Mouse (Mus musculus) intestine, postnatal 0 days (tissue): ENCODE data around the gene C1ql4. TPM values are rescaled to one million over a fixed set of nuclear protein-coding genes. Genes with fewer than 3 reads are reported as not detected.

Experiments used
- ATAC-seq: fragments of 200-750 bp; cut with Nextera tagmentation; 2 replicates; pipeline ENCODE4 v1.8.0; 2017; ENCODE audit warnings: mild to moderate bottlenecking, moderate TSS enrichment, moderate library complexity
- H3K27ac ChIP-seq: fragments of 300-500 bp; sonication (generic); 2 replicates; pipeline ENCODE4 v1.5.1; 2014; ENCODE audit warnings: mild to moderate bottlenecking, low read depth, low read length, moderate library complexity
- H3K27me3 ChIP-seq: fragments of 300-500 bp; sonication (generic); replicated peaks from 2 replicates; pipeline ENCODE4 v1.6.1; 2014; ENCODE audit warnings: low read length, mixed read lengths; ENCODE audit not compliant: control insufficient read depth, insufficient read depth
- H3K36me3 ChIP-seq: fragments of 300-500 bp; sonication (generic); 2 replicates; pipeline ENCODE4 v1.6.1; 2014; ENCODE audit warnings: mild to moderate bottlenecking, moderate library complexity; ENCODE audit not compliant: control insufficient read depth, insufficient read depth
- H3K4me1 ChIP-seq: fragments of 300-500 bp; sonication (generic); replicated peaks from 2 replicates; pipeline ENCODE4 v1.6.1; 2014; ENCODE audit warnings: antibody characterized with exemption, low read length, mixed read lengths; ENCODE audit not compliant: control insufficient read depth, insufficient read depth
- H3K4me2 ChIP-seq: fragments of 300-500 bp; sonication (generic); replicated peaks from 2 replicates; pipeline ENCODE4 v1.6.1; 2014; ENCODE audit warnings: low read depth, mild to moderate bottlenecking, moderate library complexity
- H3K4me3 ChIP-seq: fragments of 300-500 bp; sonication (generic); 2 replicates; pipeline ENCODE4 v1.5.1; 2014; ENCODE audit warnings: low read depth, low read length
- H3K9ac ChIP-seq: fragments of 300-500 bp; sonication (generic); 2 replicates; pipeline ENCODE4 v1.6.1; 2014; ENCODE audit warnings: mild to moderate bottlenecking, low read depth, low read length
- H3K9me3 ChIP-seq: fragments of 300-500 bp; sonication (generic); 2 replicates; pipeline ENCODE4 v1.6.1; 2016; ENCODE audit warnings: mixed run types; ENCODE audit not compliant: control insufficient read depth
- CTCF ChIP-seq: sonication (generic); IDR thresholded peaks from 2 replicates; pipeline ENCODE4 v1.5.1; 2016; ENCODE audit warnings: low read depth, mild to moderate bottlenecking, control low read depth, antibody characterized with exemption, moderate library complexity
- WGBS: fragments of 180-500 bp; shearing (Covaris S2); extraction: QIAGEN DNeasy Blood & Tissue Kit; methylation state at CpG from one replicate; pipeline ENCODE4 v1.1.7; 2014; 5-methylcytosine and 5-hydroxymethylcytosine counted together
- polyA plus RNA-seq: library from polyadenylated mRNA; unstranded; fragments of >200 nt; fragmentation: Nextera tagmentation; extraction: Ambion mirVana; gene quantifications from 2 replicates; pipeline ENCODE4 v1.2.1, GENCODE M21; 2015

C1ql4 gene
- polyA plus RNA-seq, 1 experiment from 2014 or later, result 0.10 TPM

DNA sequence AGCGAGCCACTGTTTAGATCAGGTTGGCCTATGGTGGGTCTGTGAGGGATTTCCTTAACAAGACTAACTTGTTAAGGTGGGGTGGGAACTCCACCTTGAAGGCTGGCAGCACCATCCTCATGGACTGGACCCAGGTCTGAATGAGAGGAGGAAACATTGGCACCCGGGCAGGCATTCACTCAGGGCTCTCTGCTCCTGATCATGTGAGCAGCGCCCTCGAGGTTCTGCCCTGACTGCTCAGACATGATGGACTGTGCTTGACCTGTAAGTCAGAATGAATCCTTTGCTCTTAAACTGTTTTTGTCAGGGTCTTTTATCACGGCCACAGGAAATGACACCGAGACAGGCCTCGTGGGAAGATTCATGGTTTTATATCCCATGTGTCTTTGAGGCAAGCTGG lies 17.6 kb upstream of the C1ql4 start:
- Histone ChIP-seq H3K4me3 (no peak overlapping the region), H3K9me3 (no peaks in the 10 kb centered on the region), H3K36me3 (peaks cover 14% of the 10 kb centered on the region), H3K4me2 (no peak overlapping the region), H3K27ac (no peak overlapping the region), H3K27me3 (no peaks in the 10 kb centered on the region), H3K4me1 (no peaks in the 10 kb centered on the region), H3K9ac (no peak overlapping the region)
- TF ChIP-seq CTCF, result no peak
- ATAC-seq, result no peak
- WGBS, result 68% methylated on average over 7 of the region's 7 CpGs

DNA sequence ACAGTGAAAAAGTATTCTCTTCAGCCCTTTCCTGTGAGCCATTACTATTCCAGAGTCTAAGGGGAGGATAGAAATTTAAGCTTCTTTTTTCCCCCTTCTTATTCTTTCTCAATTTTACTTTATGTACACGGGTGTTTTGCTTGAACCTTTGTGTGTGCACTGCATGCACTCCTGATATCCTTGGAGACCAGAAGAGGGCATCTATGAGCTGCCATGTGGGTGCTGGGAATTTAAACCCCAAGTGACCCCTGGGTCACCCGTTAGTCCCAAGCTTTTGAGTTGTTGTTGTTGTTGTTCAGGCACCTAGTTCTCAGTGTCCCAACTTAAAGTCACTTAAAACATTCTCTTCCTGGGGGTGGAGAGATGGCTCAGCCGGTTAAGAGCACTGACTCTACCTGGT lies 12.4 kb upstream of the C1ql4 start:
- peak overlapping the region; percentile 87; the same call in 1 of the 2 replicates for H3K27ac ChIP-seq

DNA sequence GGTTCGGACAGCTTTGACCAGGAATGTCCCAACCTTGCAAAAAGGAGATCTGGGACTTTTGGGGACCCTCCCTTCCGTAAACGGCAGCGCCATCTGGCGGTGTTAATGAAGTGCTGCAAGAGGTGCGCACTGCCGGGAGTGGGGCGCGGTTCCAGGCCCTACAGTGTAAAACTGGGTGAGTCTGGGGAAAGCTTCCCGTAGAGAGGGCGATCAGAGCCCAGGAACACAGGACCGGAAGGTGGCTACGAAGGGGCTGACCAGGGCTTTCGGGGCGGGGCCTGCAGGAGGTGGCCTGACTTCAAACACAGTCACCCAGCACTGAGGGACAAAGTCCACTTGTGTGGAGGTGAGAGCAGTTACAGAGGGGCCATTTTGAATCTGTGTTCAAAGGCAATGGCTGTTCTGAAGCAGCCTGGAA lies 11.5 kb upstream of the C1ql4 start:
- H3K9ac ChIP-seq, result peak overlapping the region; percentile 38
- peak; percentile 97 for ATAC-seq
- H3K27me3 ChIP-seq, result peaks cover 47% of the 10 kb centered on the region

More for the DNA sequence above, 12.4 kb upstream of the C1ql4 start:
- H3K4me2 ChIP-seq, result peak overlapping the region; percentile 70
- ATAC-seq, result no peak
- H3K4me3 ChIP-seq, result peak overlapping the region; percentile 41
- H3K27me3 ChIP-seq, result peaks cover 41% of the 10 kb centered on the region
- H3K9ac ChIP-seq, result peak overlapping the region; percentile 23; the same call in 1 of the 2 replicates
- peaks cover 8% of the 10 kb centered on the region; the same call in 1 of the 2 replicates for H3K4me1 ChIP-seq
- TF ChIP-seq CTCF, result peak; percentile 60
- H3K9me3 ChIP-seq, result no peaks in the 10 kb centered on the region
- H3K36me3 ChIP-seq, result peaks cover 10% of the 10 kb centered on the region
- WGBS, result 28% methylated on average over 3 of the region's 3 CpGs

DNA sequence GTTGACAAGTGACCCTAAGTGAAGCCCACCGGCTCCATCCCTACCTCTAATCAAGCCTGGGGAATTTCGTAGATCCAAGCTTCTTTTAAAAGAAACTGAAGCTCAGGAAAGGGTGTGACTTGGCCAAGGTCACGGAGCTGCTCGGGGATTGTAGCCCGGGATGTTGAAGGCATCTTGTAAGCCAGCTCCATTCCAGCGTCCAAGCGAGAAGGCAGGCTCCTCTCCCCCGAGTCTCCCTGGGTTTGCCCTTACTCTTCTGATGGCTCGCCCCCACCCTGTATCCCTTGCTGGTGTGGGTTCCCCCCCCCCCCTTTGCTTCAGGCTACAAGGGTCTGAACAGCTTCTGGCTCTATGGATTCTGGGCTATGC lies 10.9 kb upstream of the C1ql4 start:
- Histone ChIP-seq H3K27me3 (peaks cover 53% of the 10 kb centered on the region), H3K4me3 (peak overlapping the region; percentile 41), H3K4me1 (peaks cover 11% of the 10 kb centered on the region; the same call in 1 of the 2 replicates), H3K27ac (peak overlapping the region; percentile 87; the same call in 1 of the 2 replicates), H3K9me3 (no peaks in the 10 kb centered on the region), H3K4me2 (peak overlapping the region; percentile 70), H3K9ac (no peak overlapping the region), H3K36me3 (no peaks in the 10 kb centered on the region)
- ATAC-seq, result peak; percentile 1; the same call in 1 of the 2 replicates
- WGBS, result 3% methylated on average over 9 of the region's 9 CpGs
- no peak for TF ChIP-seq CTCF

More for the DNA sequence above, 11.5 kb upstream of the C1ql4 start:
- Histone ChIP-seq H3K27ac (peak overlapping the region; percentile 87), H3K4me1 (peaks cover 8% of the 10 kb centered on the region; the same call in 1 of the 2 replicates), H3K4me2 (peak overlapping the region; percentile 70), H3K4me3 (peak overlapping the region; percentile 41), H3K36me3 (peaks cover 4% of the 10 kb centered on the region), H3K9me3 (no peaks in the 10 kb centered on the region)
- TF ChIP-seq CTCF, result peak; percentile 91
- 2% methylated on average over 15 of the region's 15 CpGs for WGBS

DNA sequence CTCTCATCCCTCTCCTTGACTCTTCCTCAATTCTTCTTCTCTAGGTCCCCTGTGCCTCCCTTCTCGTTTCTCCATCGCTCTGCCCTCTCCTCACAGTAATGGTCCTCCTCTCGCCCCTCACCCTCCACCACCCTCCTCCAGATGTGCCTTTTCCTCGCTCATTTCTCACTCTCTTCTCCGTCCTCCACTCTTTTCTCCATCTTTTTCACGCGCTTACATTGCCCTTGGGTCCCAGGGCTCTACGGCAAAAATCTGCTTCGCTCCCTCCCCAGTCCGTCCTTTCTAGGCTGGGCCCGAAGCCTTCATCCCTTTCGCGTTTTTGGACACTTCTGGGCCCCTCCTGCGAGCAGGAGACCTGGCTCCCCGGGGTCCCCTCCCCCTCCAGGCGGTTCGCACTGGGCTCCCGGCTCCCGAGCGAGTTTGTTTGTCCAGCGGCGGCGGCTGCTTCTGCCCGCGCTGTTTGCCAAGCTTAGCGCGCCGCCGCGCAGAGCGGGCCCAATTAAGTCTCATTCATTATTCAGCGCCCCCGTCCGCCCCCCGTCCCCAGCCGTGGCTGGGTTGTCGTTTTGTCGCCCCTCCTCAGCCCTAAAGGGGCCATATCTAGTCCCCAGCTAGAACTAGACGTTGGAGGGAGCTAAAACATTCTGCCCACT lies 10.3 kb upstream of the C1ql4 start:
- 1% methylated on average over 39 of the region's 39 CpGs for WGBS
- Histone ChIP-seq H3K9ac (no peak overlapping the region), H3K36me3 (no peaks in the 10 kb centered on the region), H3K4me3 (peak overlapping the region; percentile 41), H3K4me1 (peaks cover 11% of the 10 kb centered on the region; the same call in 1 of the 2 replicates), H3K27me3 (peaks cover 57% of the 10 kb centered on the region), H3K27ac (no peak overlapping the region), H3K9me3 (no peaks in the 10 kb centered on the region), H3K4me2 (peak overlapping the region; percentile 70)
- ATAC-seq, result no peak
- no peak for TF ChIP-seq CTCF

DNA sequence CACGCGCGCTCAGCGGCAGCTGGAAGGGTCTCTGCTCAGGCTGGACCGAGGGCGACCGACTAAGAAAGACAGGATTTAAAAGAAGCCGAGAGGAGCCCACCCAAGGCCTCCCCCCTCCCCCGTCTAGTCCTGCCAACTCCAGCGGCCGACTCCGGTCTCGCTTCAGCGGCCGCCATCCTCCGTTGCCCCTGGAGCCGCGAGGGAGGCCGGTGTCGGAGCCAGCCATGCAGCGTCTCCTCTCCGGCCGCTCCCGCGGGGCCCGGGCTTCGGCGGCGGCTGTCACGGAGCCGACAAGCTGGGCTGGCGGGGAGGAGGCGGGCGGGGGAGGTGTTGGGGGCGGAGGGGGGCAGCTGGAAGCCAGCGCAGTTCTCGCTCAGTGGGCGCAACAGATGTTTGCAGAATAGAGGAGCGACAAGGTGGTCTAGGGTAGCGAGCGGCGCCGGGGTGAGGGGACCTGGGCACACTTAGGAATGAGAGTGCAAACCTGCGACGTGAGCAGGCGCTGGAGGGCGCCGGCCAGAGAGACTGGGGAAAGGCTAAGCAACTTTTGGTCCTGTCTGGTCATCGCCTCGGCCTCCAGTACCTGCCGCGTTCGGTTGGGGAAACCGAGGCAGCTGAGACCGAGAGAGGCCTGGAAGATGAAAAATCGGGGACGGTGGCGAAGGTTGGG lies 9.3 kb upstream of the C1ql4 start:
- ATAC-seq, result no peak
- TF ChIP-seq CTCF, result no peak
- Histone ChIP-seq H3K27ac (no peak overlapping the region), H3K4me1 (peaks cover 11% of the 10 kb centered on the region; the same call in 1 of the 2 replicates), H3K27me3 (peaks cover 65% of the 10 kb centered on the region), H3K9me3 (no peaks in the 10 kb centered on the region), H3K4me2 (peak overlapping the region; percentile 70), H3K4me3 (peak overlapping the region; percentile 41), H3K36me3 (no peaks in the 10 kb centered on the region), H3K9ac (no peak overlapping the region; the same call in 1 of the 2 replicates)
- under 1% methylated on average over 56 of the region's 58 CpGs for WGBS
